Mouse (Mus musculus): ENCODE measurements around the gene Fntb.
A peak's percentile ranks its signal among the peaks of the same experiment; 100 is the strongest.

DNA sequence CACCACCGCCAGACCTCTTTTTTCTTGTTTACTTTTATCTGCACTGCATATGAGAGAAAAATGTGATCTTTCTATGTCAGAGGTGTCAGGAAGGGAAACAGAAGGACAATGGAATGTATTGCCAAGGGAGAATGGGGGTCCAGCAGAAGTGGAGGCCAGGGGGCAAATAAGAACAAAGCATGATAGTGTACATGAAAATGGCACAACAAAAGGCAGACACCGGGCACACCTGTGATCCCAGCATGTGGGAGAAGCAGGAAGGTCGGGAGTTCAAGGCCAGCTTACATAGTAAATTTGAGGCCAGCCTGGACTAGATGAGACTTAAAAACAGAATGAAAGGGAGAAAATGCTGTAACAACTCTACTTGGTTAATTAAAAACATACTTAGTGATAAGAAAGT lies 153.5 kb downstream of the Fntb start:
- no peak for TF ChIP-seq CTCF (IDR thresholded peaks at IDR 0.05; ENCODE audit: low read depth, low read length)
- TF ChIP-seq EP300 (IDR thresholded peaks at IDR 0.05; ENCODE audit: insufficient read depth, low read depth, low read length): peak; percentile 93
- TF ChIP-seq POLR2A (IDR thresholded peaks at IDR 0.05; ENCODE audit: insufficient read depth, low read length): no peak

All from ES-Bruce4 (cell line).